Mouse (Mus musculus) CH12.LX (cell line): ENCODE measurements around the gene Mctp2. TPM values are rescaled to one million over a fixed set of nuclear protein-coding genes. Genes with fewer than 3 reads are reported as not detected.

ENCODE experiments used
- DNase-seq: peaks from one replicate; pipeline ENCODE4 v3.0.0-alpha.2; 2013; ENCODE audit errors: extremely low read depth
- H3K27ac ChIP-seq: 2 replicates; pipeline ENCODE4 v1.5.1; 2012; ENCODE audit warnings: low read depth, mild to moderate bottlenecking, control low read depth, moderate library complexity; ENCODE audit not compliant: insufficient read depth
- H3K27me3 ChIP-seq: replicated peaks from 2 replicates; pipeline ENCODE3; 2012; ENCODE audit warnings: inconsistent platforms
- H3K36me3 ChIP-seq, 2 experiments: replicated peaks in 1 of 2; 2 replicates each; pipeline versions ENCODE3 to v1.6.1; 2012; ENCODE audit warnings: inconsistent platforms in 1 of 2, low read length in 1 of 2, mild to moderate bottlenecking in 1 of 2, mixed read lengths in 1 of 2, moderate library complexity in 1 of 2; ENCODE audit not compliant: control insufficient read depth in 1 of 2, insufficient read depth in 1 of 2
- H3K4me1 ChIP-seq, 2 experiments: 2 replicates each; pipeline ENCODE4 v1.6.1; 2012; ENCODE audit warnings: inconsistent platforms in 1 of 2, moderate library complexity in 1 of 2; ENCODE audit not compliant: insufficient read depth in 2 of 2, control insufficient read depth in 1 of 2
- H3K4me2 ChIP-seq: 2 replicates; pipeline ENCODE4 v1.6.1; 2012; ENCODE audit warnings: low read depth, mild to moderate bottlenecking, control low read depth; ENCODE audit not compliant: poor library complexity, insufficient read depth, severe bottlenecking
- H3K4me3 ChIP-seq, 3 experiments: fragments of 150-350 bp in 1 of 3; sonication (generic) in 1 of 3; replicated peaks in 1 of 3; 2 replicates each; pipeline versions ENCODE3 to v1.5.1; 2011 to 2012; ENCODE audit warnings: low read depth in 2 of 3, low read length in 2 of 3, mild to moderate bottlenecking in 2 of 3, moderate library complexity in 2 of 3, control low read depth in 1 of 3, improper control_type of control experiment in 1 of 3, inconsistent platforms in 1 of 3, mixed read lengths in 1 of 3; ENCODE audit not compliant: poor library complexity in 1 of 3
- H3K79me2 ChIP-seq: replicated peaks from 2 replicates; pipeline ENCODE4 v1.6.1; 2012; ENCODE audit warnings: mild to moderate bottlenecking, moderate library complexity; ENCODE audit not compliant: control insufficient read depth, poor library complexity, insufficient read depth, severe bottlenecking; ENCODE audit errors: extremely low read depth
- H3K9ac ChIP-seq: 2 replicates; pipeline ENCODE4 v1.6.1; 2012; ENCODE audit warnings: low read depth, mild to moderate bottlenecking, control low read depth, moderate library complexity; ENCODE audit not compliant: insufficient read depth
- H3K9me3 ChIP-seq: replicated peaks from 2 replicates; pipeline ENCODE3; 2012; ENCODE audit warnings: low read length, inconsistent platforms, mixed read lengths
- BHLHE40 ChIP-seq: IDR thresholded peaks from 2 replicates; pipeline ENCODE4 v1.6.1; 2011; ENCODE audit warnings: mild to moderate bottlenecking, low read depth, low read length, improper control_type of control experiment
- CHD1 ChIP-seq: IDR thresholded peaks from 2 replicates; pipeline ENCODE4 v1.6.1; 2012; ENCODE audit warnings: low read depth, low read length, improper control_type of control experiment, inconsistent platforms
- CHD2 ChIP-seq: IDR thresholded peaks from 2 replicates; pipeline ENCODE4 v1.6.1; 2011; ENCODE audit warnings: low read length, improper control_type of control experiment
- CTCF ChIP-seq, 2 experiments: IDR thresholded peaks in 1 of 2; conservative IDR thresholded peaks in 1 of 2; 2 replicates each; pipeline ENCODE4 v1.5.1; 2011 to 2012; ENCODE audit warnings: low read depth in 2 of 2, low read length in 2 of 2, improper control_type of control experiment in 1 of 2, inconsistent platforms in 1 of 2, mild to moderate bottlenecking in 1 of 2, moderate library complexity in 1 of 2
- ELF1 ChIP-seq: IDR thresholded peaks from 2 replicates; pipeline ENCODE4 v1.6.1; 2014; ENCODE audit warnings: low read depth, mild to moderate bottlenecking, inconsistent platforms, low read length, improper control_type of control experiment
- ETS1 ChIP-seq: conservative IDR thresholded peaks from 2 replicates; pipeline ENCODE4 v1.6.1; 2012; ENCODE audit warnings: low read depth, mild to moderate bottlenecking, inconsistent platforms, low read length, improper control_type of control experiment, moderate library complexity
- GABPA ChIP-seq: IDR thresholded peaks from 2 replicates; pipeline ENCODE4 v1.6.1; 2012; ENCODE audit warnings: low read depth, low read length, improper control_type of control experiment, inconsistent platforms; ENCODE audit not compliant: insufficient replicate concordance
- HCFC1 ChIP-seq: IDR thresholded peaks from 2 replicates; pipeline ENCODE4 v1.6.1; 2012; ENCODE audit warnings: low read depth, mild to moderate bottlenecking, inconsistent platforms, low read length, improper control_type of control experiment
- IRF4 ChIP-seq: IDR thresholded peaks from 2 replicates; pipeline ENCODE4 v1.6.1; 2014; ENCODE audit warnings: low read depth, mild to moderate bottlenecking, inconsistent platforms, low read length, improper control_type of control experiment
- JUN ChIP-seq: IDR thresholded peaks from 2 replicates; pipeline ENCODE4 v1.6.1; 2011; ENCODE audit warnings: low read depth, mild to moderate bottlenecking, low read length, improper control_type of control experiment, moderate library complexity; ENCODE audit not compliant: insufficient read depth
- KAT2A ChIP-seq: IDR thresholded peaks from 2 replicates; pipeline ENCODE4 v1.6.1; 2012; ENCODE audit warnings: low read length, improper control_type of control experiment, inconsistent platforms; ENCODE audit not compliant: insufficient replicate concordance
- MAFK ChIP-seq: IDR thresholded peaks from 2 replicates; pipeline ENCODE4 v1.6.1; 2011; ENCODE audit warnings: low read length, improper control_type of control experiment; ENCODE audit not compliant: insufficient replicate concordance
- MAX ChIP-seq: IDR thresholded peaks from 2 replicates; pipeline ENCODE4 v1.6.1; 2011; ENCODE audit warnings: low read length, improper control_type of control experiment
- MAZ ChIP-seq: IDR thresholded peaks from 2 replicates; pipeline ENCODE4 v1.6.1; 2012; ENCODE audit warnings: low read depth, mild to moderate bottlenecking, inconsistent platforms, low read length, improper control_type of control experiment, moderate library complexity
- MEF2A ChIP-seq: IDR thresholded peaks from 2 replicates; pipeline ENCODE4 v1.6.1; 2014; ENCODE audit warnings: low read depth, mild to moderate bottlenecking, inconsistent platforms, low read length, improper control_type of control experiment, borderline replicate concordance
- MYC ChIP-seq: IDR thresholded peaks from 2 replicates; pipeline ENCODE4 v1.6.1; 2011; ENCODE audit warnings: low read depth, mild to moderate bottlenecking, improper control_type of control experiment, low read length
- NELFE ChIP-seq: IDR thresholded peaks from 2 replicates; pipeline ENCODE4 v1.6.1; 2011; ENCODE audit warnings: low read depth, low read length, improper control_type of control experiment
- NRF1 ChIP-seq: IDR thresholded peaks from 2 replicates; pipeline ENCODE4 v1.6.1; 2014; ENCODE audit warnings: low read depth, mild to moderate bottlenecking, inconsistent platforms, low read length, improper control_type of control experiment, moderate library complexity
- PAX5 ChIP-seq: IDR thresholded peaks from 2 replicates; pipeline ENCODE4 v1.6.1; 2012; ENCODE audit warnings: low read length, inconsistent platforms, mixed read lengths
- RAD21 ChIP-seq: IDR thresholded peaks from 2 replicates; pipeline ENCODE4 v1.6.1; 2011; ENCODE audit warnings: low read depth, mild to moderate bottlenecking, low read length, improper control_type of control experiment, moderate library complexity
- RCOR1 ChIP-seq: conservative IDR thresholded peaks from 2 replicates; pipeline ENCODE4 v1.6.1; 2012; ENCODE audit warnings: low read depth, mild to moderate bottlenecking, inconsistent platforms, low read length, improper control_type of control experiment
- SIN3A ChIP-seq: IDR thresholded peaks from 2 replicates; pipeline ENCODE4 v1.6.1; 2012; ENCODE audit warnings: low read length, improper control_type of control experiment, inconsistent platforms
- TBP ChIP-seq: conservative IDR thresholded peaks from 2 replicates; pipeline ENCODE4 v1.6.1; 2011; ENCODE audit warnings: low read depth, low read length, improper control_type of control experiment
- TCF12 ChIP-seq: IDR thresholded peaks from 2 replicates; pipeline ENCODE4 v1.6.1; 2014; ENCODE audit warnings: low read depth, mild to moderate bottlenecking, inconsistent platforms, low read length, improper control_type of control experiment
- UBTF ChIP-seq: IDR thresholded peaks from 2 replicates; pipeline ENCODE4 v1.6.1; 2012; ENCODE audit warnings: low read depth, mild to moderate bottlenecking, inconsistent platforms, low read length, improper control_type of control experiment, moderate library complexity
- USF1 ChIP-seq: IDR thresholded peaks from 2 replicates; pipeline ENCODE4 v1.6.1; 2014; ENCODE audit warnings: low read depth, mild to moderate bottlenecking, inconsistent platforms, low read length, improper control_type of control experiment
- USF2 ChIP-seq: conservative IDR thresholded peaks from 2 replicates; pipeline ENCODE4 v1.6.1; 2011; ENCODE audit warnings: low read depth, low read length, improper control_type of control experiment
- ZC3H11A ChIP-seq: IDR thresholded peaks from 2 replicates; pipeline ENCODE4 v1.6.1; 2012; ENCODE audit warnings: low read depth, mild to moderate bottlenecking, inconsistent platforms, low read length, improper control_type of control experiment
- ZKSCAN1 ChIP-seq: IDR thresholded peaks from 2 replicates; pipeline ENCODE4 v1.6.1; 2012; ENCODE audit warnings: low read depth, inconsistent platforms, low read length, improper control_type of control experiment, borderline replicate concordance
- ZMIZ1 ChIP-seq: IDR thresholded peaks from 2 replicates; pipeline ENCODE4 v1.6.1; 2012; ENCODE audit warnings: low read depth, mild to moderate bottlenecking, inconsistent platforms, low read length, improper control_type of control experiment
- ZNF384 ChIP-seq: IDR thresholded peaks from 2 replicates; pipeline ENCODE4 v1.6.1; 2012; ENCODE audit warnings: low read depth, low read length, improper control_type of control experiment, inconsistent platforms
- dilution Hi-C: fragments of 300-500 bp; cut with MboI; formaldehyde crosslinking; loops from 2 replicates; pipeline ENCODE4 v1.14.3; 2020; ENCODE audit warnings: low sequenced_read_pairs; ENCODE audit not compliant: extremely low pct_unique_long_range_greater_than_20kb, extremely low pct_ligation_motif_present
- in situ Hi-C: fragments of 300-500 bp; cut with MboI; formaldehyde crosslinking; loops from 3 replicates; pipeline ENCODE4 v1.14.3; 2019; ENCODE audit warnings: low sequenced_read_pairs, low pct_ligation_motif_present, low pct_unique_long_range_greater_than_20kb, mixed read lengths
- polyA plus RNA-seq: library from polyadenylated mRNA; unstranded; fragments of >175 nt; gene quantifications from 2 replicates; pipeline ENCODE4 v1.2.1, GENCODE M21; 2012; ENCODE audit warnings: low read depth; ENCODE audit not compliant: insufficient read length
- total RNA-seq, 2 experiments: library from RNA; depleted of rRNA; stranded (reverse); fragments of 300-350 nt in 1 of 2; fragments of >200 nt in 1 of 2; gene quantifications; 2 replicates each; pipeline ENCODE4 v1.2.3; 2012 to 2014

Mctp2 gene
- total and polyA plus RNA-seq, 3 experiments: 0.23 to 0.48 (median 0.38) TPM

DNA sequence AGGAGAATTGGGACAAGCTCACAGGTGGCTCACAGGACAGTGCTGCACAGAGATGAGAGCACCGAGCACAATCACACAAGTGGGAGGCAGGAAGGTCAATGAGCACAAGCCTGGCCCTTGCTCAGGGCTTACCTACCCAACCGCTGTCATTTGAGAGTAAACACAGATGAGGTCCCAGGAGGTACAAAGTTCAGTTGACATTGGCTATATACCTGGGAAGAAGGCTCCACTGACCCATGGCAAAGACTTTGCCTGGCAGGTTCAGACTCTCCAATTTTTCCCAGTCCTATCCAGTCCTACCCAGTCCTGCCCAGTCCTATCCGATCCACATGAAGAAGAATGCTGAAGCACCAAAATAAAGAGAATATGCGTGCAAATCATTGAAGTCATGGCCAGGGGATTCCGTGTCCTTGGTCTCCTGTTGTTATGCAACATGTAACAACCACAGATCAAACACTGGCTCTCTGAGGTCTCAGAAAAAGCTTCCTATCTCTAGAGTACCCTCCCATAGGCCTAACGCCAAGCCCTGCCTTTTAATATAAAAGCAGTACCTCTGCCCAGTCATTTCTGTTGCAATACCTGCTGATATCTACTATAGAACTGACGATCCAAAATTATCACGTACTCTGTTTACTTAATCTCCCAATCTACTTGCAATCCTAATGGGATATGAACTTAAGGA lies 14.0 kb downstream of the Mctp2 start:
- Histone ChIP-seq H3K4me3 (no peak overlapping the region), H3K27me3 (no peaks in the 10 kb centered on the region), H3K9ac (no peak overlapping the region), H3K79me2 (no peaks in the 10 kb centered on the region), H3K27ac (no peak overlapping the region), H3K4me2 (no peak overlapping the region), H3K4me1 (no peaks in the 10 kb centered on the region), H3K36me3 (no peaks in the 10 kb centered on the region), H3K9me3 (no peaks in the 10 kb centered on the region)
- no peak for DNase-seq
- dilution Hi-C loops (no loop called here), in situ Hi-C loops (no loop called here)
- TF ChIP-seq CTCF (conservative IDR thresholded peaks at IDR 0.05 in 1 of 2, IDR thresholded peaks at IDR 0.05 in 1 of 2; ENCODE audit: low read depth in 2 of 2, low read length in 2 of 2): no peak
- no peak for TF ChIP-seq UBTF
- TF ChIP-seq ZC3H11A: no peak
- no peak for TF ChIP-seq ELF1
- TF ChIP-seq NELFE: no peak
- TF ChIP-seq JUN: no peak
- no peak for TF ChIP-seq ZNF384
- no peak for TF ChIP-seq PAX5
- TF ChIP-seq GABPA: no peak
- no peak for TF ChIP-seq ZMIZ1
- no peak for TF ChIP-seq NRF1
- no peak for TF ChIP-seq CHD2

DNA sequence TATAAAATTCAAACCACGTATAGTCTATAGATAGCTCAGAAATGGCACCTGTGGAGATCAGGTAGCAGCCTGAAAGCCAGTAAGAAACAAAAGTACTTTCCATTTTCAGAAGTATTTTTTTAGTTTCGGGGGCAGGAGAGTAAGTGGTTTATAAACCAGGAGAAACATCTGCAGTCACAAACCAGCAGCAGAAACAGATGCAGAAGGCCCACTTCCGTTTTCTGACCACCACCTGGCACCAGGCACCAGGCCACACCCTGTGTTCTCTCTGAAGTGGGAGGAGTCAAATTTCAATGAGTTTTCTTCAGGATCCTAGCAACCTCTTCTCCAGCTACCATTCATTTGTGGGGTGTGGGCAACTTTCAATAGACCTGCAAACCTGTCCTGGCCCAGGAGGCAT lies 25.7 kb downstream of the Mctp2 start:
- H3K79me2 ChIP-seq: no peaks in the 10 kb centered on the region
- no peak overlapping the region for H3K9ac ChIP-seq
- H3K27ac ChIP-seq: no peak overlapping the region
- no peaks in the 10 kb centered on the region for H3K36me3 ChIP-seq
- DNase-seq: peak; percentile 88
- no peak overlapping the region for H3K4me3 ChIP-seq
- dilution Hi-C loops (no loop called here), in situ Hi-C loops (no loop called here)
- no peak overlapping the region for H3K4me2 ChIP-seq
- H3K9me3 ChIP-seq: no peaks in the 10 kb centered on the region
- peaks cover 0 to 55% of the 10 kb centered on the region in 2 experiments; a peak in 2 of 4 replicates for H3K4me1 ChIP-seq
- H3K27me3 ChIP-seq: peaks cover 1% of the 10 kb centered on the region
- TF ChIP-seq PAX5 (no peak), MAX (no peak), MAFK (no peak), HCFC1 (no peak), MYC (no peak), ZNF384 (peak; percentile 40; the same call in 1 of the 2 replicates), TCF12 (peak; percentile 96), CHD1 (no peak), SIN3A (no peak), MEF2A (no peak), UBTF (no peak), MAZ (no peak), USF1 (no peak), ELF1 (no peak), TBP (no peak), RCOR1 (no peak), BHLHE40 (peak; percentile 54), ETS1 (peak; percentile 59), CTCF (conservative IDR thresholded peaks at IDR 0.05 in 1 of 2, IDR thresholded peaks at IDR 0.05 in 1 of 2; ENCODE audit: low read depth in 2 of 2, low read length in 2 of 2) (no peak), RAD21 (no peak), ZKSCAN1 (no peak), ZC3H11A (no peak), USF2 (no peak), JUN (no peak), NELFE (no peak), ZMIZ1 (no peak), IRF4 (peak; percentile 45), KAT2A (no peak)
